Mouse (Mus musculus) layer of hippocampus, adult 11-12 months (tissue): ENCODE measurements around the gene Nt5c3b.

Source experiments
- DNase-seq: peaks from one replicate; pipeline ENCODE4 v3.0.0; 2022; ENCODE audit warnings: low spot score

The Nt5c3b gene

GRCm38 (mm10) chr11:100428612-100429199, 12.9 kb downstream of the Nt5c3b start:
- DNase-seq = no peak

- no peak for DNase-seq
Measured at GRCm38 (mm10) chr11:100426820-100427219, 14.8 kb downstream of the Nt5c3b start.

- DNase-seq = peak; percentile 84
Measured at GRCm38 (mm10) chr11:100425851-100426250, 15.8 kb downstream of the Nt5c3b start.

- no peak for DNase-seq
Measured at GRCm38 (mm10) chr11:100423836-100424235, 17.8 kb downstream of the Nt5c3b start.

GRCm38 (mm10) chr11:100421537-100421936, 20.1 kb downstream of the Nt5c3b start:
- no peak for DNase-seq

GRCm38 (mm10) chr11:100414914-100415822, 26.4 kb downstream of the Nt5c3b start, which contains the start of gene Fkbp10:
Fkbp10 (plus strand) TSS chr11:100415697.
- DNase-seq = no peak

GRCm38 (mm10) chr11:100414021-100414913, 27.3 kb downstream of the Nt5c3b start, which contains the start of gene P3h4:
P3h4 (minus strand) TSS chr11:100414836.
- peak; percentile 78 for DNase-seq

GRCm38 (mm10) chr11:100413541-100413940, 28.1 kb downstream of the Nt5c3b start:
- no peak for DNase-seq

- DNase-seq = no peak
Measured at GRCm38 (mm10) chr11:100411736-100412135, 29.9 kb downstream of the Nt5c3b start.

GRCm38 (mm10) chr11:100409686-100410085, 31.9 kb downstream of the Nt5c3b start:
- no peak for DNase-seq

- DNase-seq = no peak
Measured at GRCm38 (mm10) chr11:100408835-100409462, 32.7 kb downstream of the Nt5c3b start.

GRCm38 (mm10) chr11:100408076-100408834, 33.4 kb downstream of the Nt5c3b start:
- peak; percentile 77 for DNase-seq

GRCm38 (mm10) chr11:100406995-100407705, 34.5 kb downstream of the Nt5c3b start:
- no peak for DNase-seq

GRCm38 (mm10) chr11:100406273-100406672, 35.3 kb downstream of the Nt5c3b start:
- DNase-seq = no peak

- no peak for DNase-seq
Measured at GRCm38 (mm10) chr11:100404456-100405074, 37.0 kb downstream of the Nt5c3b start.

- DNase-seq = no peak
Measured at GRCm38 (mm10) chr11:100403445-100404134, 38.0 kb downstream of the Nt5c3b start.

- DNase-seq = no peak
Measured at GRCm38 (mm10) chr11:100402682-100403081, 38.9 kb downstream of the Nt5c3b start.

GRCm38 (mm10) chr11:100402240-100402639, 39.4 kb downstream of the Nt5c3b start:
- no peak for DNase-seq

- DNase-seq = no peak
Measured at GRCm38 (mm10) chr11:100400842-100401241, 40.8 kb downstream of the Nt5c3b start.
